Mouse (Mus musculus): Measurements from ENCODE around the gene Atp1b1. TPM values are rescaled to one million over a fixed set of nuclear protein-coding genes. Genes with fewer than 3 reads are reported as not detected.

The Atp1b1 gene
- polyA plus RNA-seq, 1 experiment from 2014 or later, result 86.4 TPM

GRCm38 (mm10) chr1:164406506-164406905 lies 51.6 kb downstream of the Atp1b1 start:
- WGBS, result 40% methylated on average over 5 of the region's 5 CpGs
- ATAC-seq (ENCODE audit: low FRiP score, low TSS enrichment), result peak; percentile 48; the same call in 1 of the 2 replicates
- H3K27ac ChIP-seq (ENCODE audit: low read depth, low read length), result no peak overlapping the region

GRCm38 (mm10) chr1:164405385-164405802 lies 52.8 kb downstream of the Atp1b1 start:
- ATAC-seq (ENCODE audit: low FRiP score, low TSS enrichment), result no peak
- 30% methylated on average over 5 of the region's 5 CpGs for WGBS
- H3K9me3 ChIP-seq (ENCODE audit: control insufficient read depth, low read length), result peaks cover 5% of the 10 kb centered on the region
- H3K27ac ChIP-seq (ENCODE audit: low read depth, low read length), result no peak overlapping the region
- peaks cover 11% of the 10 kb centered on the region; the same call in 1 of the 2 replicates for H3K36me3 ChIP-seq (ENCODE audit: control insufficient read depth, insufficient read depth, low read length)
- no peaks in the 10 kb centered on the region for H3K27me3 ChIP-seq (ENCODE audit: control insufficient read depth, insufficient read depth, low read length)
- no peak overlapping the region for H3K4me3 ChIP-seq (ENCODE audit: low read length)
- no peak overlapping the region for H3K9ac ChIP-seq (ENCODE audit: low read depth, low read length)
- no peak overlapping the region for H3K4me2 ChIP-seq (replicated peaks; ENCODE audit: low read depth, low read length)
- no peaks in the 10 kb centered on the region for H3K4me1 ChIP-seq (ENCODE audit: control insufficient read depth, insufficient read depth, low read length)

More at GRCm38 (mm10) chr1:164406506-164406905, 51.6 kb downstream of the Atp1b1 start:
- Histone ChIP-seq H3K4me3 (ENCODE audit: low read length) (no peak overlapping the region), H3K9me3 (ENCODE audit: control insufficient read depth, low read length) (peaks cover 5% of the 10 kb centered on the region), H3K9ac (ENCODE audit: low read depth, low read length) (no peak overlapping the region), H3K4me1 (ENCODE audit: control insufficient read depth, insufficient read depth, low read length) (no peaks in the 10 kb centered on the region), H3K36me3 (ENCODE audit: control insufficient read depth, insufficient read depth, low read length) (peaks cover 11% of the 10 kb centered on the region; the same call in 1 of the 2 replicates), H3K27me3 (ENCODE audit: control insufficient read depth, insufficient read depth, low read length) (no peaks in the 10 kb centered on the region), H3K4me2 (replicated peaks; ENCODE audit: low read depth, low read length) (no peak overlapping the region)

DNA sequence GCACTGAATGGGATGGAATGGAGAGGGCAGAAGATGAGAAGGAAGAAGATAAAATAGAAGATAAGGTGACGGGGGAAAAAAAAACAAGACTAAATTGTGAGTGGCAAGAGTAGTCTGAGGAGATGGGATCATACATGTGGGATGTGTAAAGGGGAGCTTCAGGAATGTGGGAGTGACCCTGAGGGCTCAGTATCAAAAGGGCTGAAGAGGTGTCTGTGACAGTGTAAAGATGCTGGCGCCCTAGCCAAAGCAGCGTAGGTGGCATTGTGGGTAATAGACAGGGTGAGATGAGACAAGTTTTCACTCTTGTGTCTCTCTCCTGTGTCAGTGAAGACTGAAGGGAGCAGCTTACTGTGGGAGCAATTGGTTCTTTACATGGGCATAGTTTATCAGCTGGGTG lies 58.6 kb downstream of the Atp1b1 start:
- no peaks in the 10 kb centered on the region for H3K27me3 ChIP-seq (ENCODE audit: control insufficient read depth, insufficient read depth, low read length)
- H3K9ac ChIP-seq (ENCODE audit: low read depth, low read length), result no peak overlapping the region
- WGBS, result 81% methylated on average over 3 of the region's 3 CpGs
- no peak overlapping the region for H3K27ac ChIP-seq (ENCODE audit: low read depth, low read length)
- H3K9me3 ChIP-seq (ENCODE audit: control insufficient read depth, low read length), result peaks cover 5% of the 10 kb centered on the region
- no peaks in the 10 kb centered on the region for H3K4me1 ChIP-seq (ENCODE audit: control insufficient read depth, insufficient read depth, low read length)
- no peak overlapping the region for H3K4me3 ChIP-seq (ENCODE audit: low read length)
- H3K4me2 ChIP-seq (replicated peaks; ENCODE audit: low read depth, low read length), result no peak overlapping the region
- peaks cover 11% of the 10 kb centered on the region; the same call in 1 of the 2 replicates for H3K36me3 ChIP-seq (ENCODE audit: control insufficient read depth, insufficient read depth, low read length)
- ATAC-seq (ENCODE audit: low FRiP score, low TSS enrichment), result no peak

GRCm38 (mm10) chr1:164397672-164398071 lies 60.5 kb downstream of the Atp1b1 start:
- H3K27ac ChIP-seq (ENCODE audit: low read depth, low read length), result no peak overlapping the region
- H3K9me3 ChIP-seq (ENCODE audit: control insufficient read depth, low read length), result peaks cover 5% of the 10 kb centered on the region
- H3K4me3 ChIP-seq (ENCODE audit: low read length), result no peak overlapping the region
- ATAC-seq (ENCODE audit: low FRiP score, low TSS enrichment), result no peak
- H3K4me2 ChIP-seq (replicated peaks; ENCODE audit: low read depth, low read length), result no peak overlapping the region
- WGBS, result 58% methylated on average over 4 of the region's 4 CpGs
- no peaks in the 10 kb centered on the region for H3K36me3 ChIP-seq (ENCODE audit: control insufficient read depth, insufficient read depth, low read length)
- no peak overlapping the region for H3K9ac ChIP-seq (ENCODE audit: low read depth, low read length)
- no peaks in the 10 kb centered on the region for H3K27me3 ChIP-seq (ENCODE audit: control insufficient read depth, insufficient read depth, low read length)
- H3K4me1 ChIP-seq (ENCODE audit: control insufficient read depth, insufficient read depth, low read length), result no peaks in the 10 kb centered on the region

- Histone ChIP-seq H3K9me3 (ENCODE audit: control insufficient read depth, low read length) (no peaks in the 10 kb centered on the region), H3K4me2 (replicated peaks; ENCODE audit: low read depth, low read length) (no peak overlapping the region), H3K4me1 (ENCODE audit: control insufficient read depth, insufficient read depth, low read length) (no peaks in the 10 kb centered on the region), H3K27me3 (ENCODE audit: control insufficient read depth, insufficient read depth, low read length) (no peaks in the 10 kb centered on the region), H3K4me3 (ENCODE audit: low read length) (no peak overlapping the region), H3K36me3 (ENCODE audit: control insufficient read depth, insufficient read depth, low read length) (no peaks in the 10 kb centered on the region), H3K9ac (ENCODE audit: low read depth, low read length) (no peak overlapping the region), H3K27ac (ENCODE audit: low read depth, low read length) (no peak overlapping the region)
- ATAC-seq (ENCODE audit: low FRiP score, low TSS enrichment), result no peak
- WGBS, result 89% methylated on average over 6 of the region's 6 CpGs
These were observed 62.9 kb downstream of the Atp1b1 start for GRCm38 (mm10) chr1:164395131-164395780.

DNA sequence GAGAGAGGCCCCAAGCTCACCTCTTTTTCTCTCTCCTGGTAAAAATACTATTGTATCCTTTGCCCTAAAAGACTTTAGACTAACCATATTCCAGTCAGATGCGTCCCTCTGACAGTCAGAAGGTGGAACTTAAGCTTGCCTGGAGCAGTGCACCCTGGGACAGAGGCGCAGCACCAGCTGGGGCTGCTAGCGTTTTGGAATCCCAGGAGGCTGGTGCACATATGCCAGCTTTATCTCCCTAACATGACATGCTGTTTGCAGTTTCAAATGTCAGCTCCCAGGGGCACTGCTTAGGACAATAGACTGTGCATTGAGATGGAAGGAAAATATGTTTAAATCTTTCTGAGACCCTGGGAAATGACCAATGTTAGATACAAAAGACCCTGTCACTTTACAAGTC lies 66.0 kb downstream of the Atp1b1 start:
- Histone ChIP-seq H3K4me1 (ENCODE audit: control insufficient read depth, insufficient read depth, low read length) (no peaks in the 10 kb centered on the region), H3K4me2 (replicated peaks; ENCODE audit: low read depth, low read length) (no peak overlapping the region), H3K27me3 (ENCODE audit: control insufficient read depth, insufficient read depth, low read length) (no peaks in the 10 kb centered on the region), H3K4me3 (ENCODE audit: low read length) (no peak overlapping the region), H3K36me3 (ENCODE audit: control insufficient read depth, insufficient read depth, low read length) (no peaks in the 10 kb centered on the region), H3K27ac (ENCODE audit: low read depth, low read length) (no peak overlapping the region), H3K9me3 (ENCODE audit: control insufficient read depth, low read length) (no peaks in the 10 kb centered on the region), H3K9ac (ENCODE audit: low read depth, low read length) (no peak overlapping the region)
- ATAC-seq (ENCODE audit: low FRiP score, low TSS enrichment), result no peak
- WGBS, result 36% methylated on average over 3 of the region's 3 CpGs

DNA sequence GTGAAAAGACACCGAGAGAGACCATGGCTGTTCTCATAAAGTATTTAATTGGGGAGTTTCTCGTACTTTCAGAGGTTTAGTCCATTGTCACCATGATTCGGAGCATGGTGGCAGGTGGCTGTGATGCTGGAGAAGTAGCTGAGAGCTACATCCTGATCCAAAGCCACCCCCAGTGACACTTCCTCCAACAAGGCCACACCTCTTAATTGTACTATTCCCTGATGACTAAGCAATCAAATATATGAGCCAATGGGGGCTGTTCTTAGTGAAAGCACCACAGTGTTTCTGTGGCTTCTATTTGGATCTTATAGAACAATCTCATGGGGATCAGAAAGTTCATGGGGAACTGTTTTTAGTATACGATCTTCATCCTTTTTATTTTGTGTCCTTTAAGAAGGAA lies 68.4 kb downstream of the Atp1b1 start:
- no peak for ATAC-seq (ENCODE audit: low FRiP score, low TSS enrichment)
- no peaks in the 10 kb centered on the region for H3K4me1 ChIP-seq (ENCODE audit: control insufficient read depth, insufficient read depth, low read length)

More for the DNA sequence above, 68.4 kb downstream of the Atp1b1 start:
- Histone ChIP-seq H3K4me2 (replicated peaks; ENCODE audit: low read depth, low read length) (no peak overlapping the region), H3K9ac (ENCODE audit: low read depth, low read length) (no peak overlapping the region), H3K4me3 (ENCODE audit: low read length) (no peak overlapping the region), H3K9me3 (ENCODE audit: control insufficient read depth, low read length) (no peaks in the 10 kb centered on the region), H3K36me3 (ENCODE audit: control insufficient read depth, insufficient read depth, low read length) (no peaks in the 10 kb centered on the region), H3K27ac (ENCODE audit: low read depth, low read length) (no peak overlapping the region), H3K27me3 (ENCODE audit: control insufficient read depth, insufficient read depth, low read length) (no peaks in the 10 kb centered on the region)
- 90% methylated on average over 4 of the region's 4 CpGs for WGBS

Other genes with a start within 250 kb of the Atp1b1 start
- gene Slc19a2, start 209.3 kb downstream of the Atp1b1 start, polyA plus RNA-seq (2014; fragmentation: Nextera tagmentation; extraction: Ambion mirVana), result 6.6 and 12.0 TPM in 2 replicates
- 10.2 and 11.3 TPM in 2 replicates for gene Ccdc181, start 182.8 kb downstream of the Atp1b1 start, polyA plus RNA-seq (2014; fragmentation: Nextera tagmentation; extraction: Ambion mirVana)
- 47.9 and 50.7 TPM in 2 replicates for gene Nme7, start 154.2 kb downstream of the Atp1b1 start, polyA plus RNA-seq (2014; fragmentation: Nextera tagmentation; extraction: Ambion mirVana)
- 23.9 and 25.4 TPM in 2 replicates for gene Blzf1, start 150.9 kb downstream of the Atp1b1 start, polyA plus RNA-seq (2014; fragmentation: Nextera tagmentation; extraction: Ambion mirVana)

All from kidney, embryonic 14.5 days (tissue).